Mouse (Mus musculus) neural tube, embryonic 13.5 days (tissue): ENCODE results near the gene Adam19. TPM values are rescaled to one million over a fixed set of nuclear protein-coding genes. Genes with fewer than 3 reads are reported as not detected.

Experiments used
- ATAC-seq: fragments of 200-750 bp; cut with Nextera tagmentation; 2 replicates; pipeline ENCODE4 v1.8.0; 2017; ENCODE audit warnings: low read depth, mild to moderate bottlenecking, moderate TSS enrichment, moderate library complexity
- H3K27ac ChIP-seq: fragments of 300-500 bp; sonication (generic); replicated peaks from 2 replicates; pipeline ENCODE4 v1.5.1; 2015; ENCODE audit warnings: moderate library complexity, mild to moderate bottlenecking, inconsistent platforms
- H3K27me3 ChIP-seq: fragments of 300-500 bp; sonication (generic); 2 replicates; pipeline ENCODE4 v1.6.1; 2015; ENCODE audit warnings: mild to moderate bottlenecking, inconsistent platforms
- H3K36me3 ChIP-seq: fragments of 300-500 bp; sonication (generic); 2 replicates; pipeline ENCODE4 v1.6.1; 2015; ENCODE audit warnings: mild to moderate bottlenecking, inconsistent platforms
- H3K4me1 ChIP-seq: fragments of 300-500 bp; sonication (generic); replicated peaks from 2 replicates; pipeline ENCODE4 v1.6.1; 2015; ENCODE audit warnings: inconsistent platforms
- H3K4me2 ChIP-seq: fragments of 300-500 bp; sonication (generic); 2 replicates; pipeline ENCODE4 v1.6.1; 2015; ENCODE audit warnings: inconsistent platforms, mild to moderate bottlenecking, moderate library complexity
- H3K4me3 ChIP-seq: fragments of 300-500 bp; sonication (generic); 2 replicates; pipeline ENCODE4 v1.5.1; 2015; ENCODE audit warnings: mild to moderate bottlenecking, inconsistent platforms
- H3K9ac ChIP-seq: fragments of 300-500 bp; sonication (generic); 2 replicates; pipeline ENCODE4 v1.6.1; 2015; ENCODE audit warnings: moderate library complexity, mild to moderate bottlenecking, inconsistent platforms
- H3K9me3 ChIP-seq: fragments of 300-500 bp; sonication (generic); 2 replicates; pipeline ENCODE4 v1.6.1; 2016; ENCODE audit warnings: inconsistent platforms
- WGBS: fragments of 180-500 bp; shearing (Covaris S2); methylation state at CpG from one replicate; pipeline ENCODE4 v1.1.7; 2015; 5-methylcytosine and 5-hydroxymethylcytosine counted together
- polyA plus RNA-seq: library from polyadenylated mRNA; unstranded; fragments of >200 nt; fragmentation: Nextera tagmentation; extraction: Ambion mirVana; gene quantifications from 2 replicates; pipeline ENCODE4 v1.2.1, GENCODE M21; 2015

Gene Adam19
- polyA plus RNA-seq, 1 experiment from 2014 or later, result 19.2 TPM

DNA sequence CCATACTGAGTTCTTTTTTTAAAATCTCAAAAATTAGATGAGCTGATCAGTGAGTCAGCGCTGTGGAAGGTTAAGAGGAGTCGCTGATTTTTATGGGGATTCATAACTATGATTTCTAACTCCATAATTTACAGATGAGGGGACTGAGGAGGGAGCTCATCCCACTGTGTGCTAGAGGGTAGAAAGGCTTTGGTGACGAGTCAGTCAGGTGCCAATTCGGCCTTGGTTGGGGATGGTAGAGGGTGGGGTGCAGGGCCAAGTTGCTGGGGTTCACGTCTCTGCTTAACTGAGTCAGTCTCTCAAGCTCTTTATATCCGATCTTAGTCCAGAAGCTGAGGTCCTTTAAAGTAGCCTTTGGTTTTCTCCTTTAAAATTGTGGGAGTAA lies 40.5 kb downstream of the Adam19 start:
- no peak for ATAC-seq
- Histone ChIP-seq H3K9ac (no peak overlapping the region), H3K36me3 (peaks cover 46% of the 10 kb centered on the region), H3K27ac (no peak overlapping the region), H3K27me3 (no peaks in the 10 kb centered on the region), H3K4me2 (no peak overlapping the region), H3K9me3 (no peaks in the 10 kb centered on the region), H3K4me3 (no peak overlapping the region), H3K4me1 (peaks cover 19% of the 10 kb centered on the region)
- WGBS, result 84% methylated on average over 6 of the region's 6 CpGs

- WGBS, result 79% methylated on average over 3 of the region's 3 CpGs
- no peak for ATAC-seq
Measured at GRCm38 (mm10) chr11:46097062-46097461, 41.3 kb downstream of the Adam19 start.

DNA sequence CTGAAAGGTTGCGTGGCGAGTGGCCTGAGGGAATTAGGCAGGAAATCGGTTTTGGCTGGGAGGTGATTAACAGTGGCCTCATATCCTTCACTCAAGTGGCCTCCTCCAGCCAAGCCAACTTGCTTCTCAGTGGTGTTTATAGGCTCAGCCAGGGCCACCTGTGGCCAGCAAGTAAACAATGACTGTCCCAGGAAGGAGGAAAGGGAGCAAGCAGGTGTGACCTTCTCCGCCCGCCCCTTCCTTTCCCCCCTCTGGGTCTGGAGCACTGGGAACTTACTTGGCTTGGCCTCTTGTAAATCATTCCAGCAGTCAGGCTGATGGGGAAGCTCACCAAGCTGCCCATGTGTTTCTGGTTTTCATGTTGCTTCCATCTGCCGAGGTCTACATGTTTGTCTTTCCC lies 46.3 kb downstream of the Adam19 start:
- H3K4me3 ChIP-seq, result no peak overlapping the region
- H3K27me3 ChIP-seq, result no peaks in the 10 kb centered on the region
- no peaks in the 10 kb centered on the region for H3K9me3 ChIP-seq
- peaks cover 50% of the 10 kb centered on the region for H3K36me3 ChIP-seq
- WGBS, result 78% methylated on average over 6 of the region's 6 CpGs
- no peak overlapping the region for H3K9ac ChIP-seq
- H3K27ac ChIP-seq, result no peak overlapping the region
- peaks cover 3% of the 10 kb centered on the region; the same call in 1 of the 2 replicates for H3K4me1 ChIP-seq
- no peak overlapping the region for H3K4me2 ChIP-seq
- ATAC-seq, result no peak

More at GRCm38 (mm10) chr11:46097062-46097461, 41.3 kb downstream of the Adam19 start:
- Histone ChIP-seq H3K27ac (no peak overlapping the region), H3K27me3 (no peaks in the 10 kb centered on the region), H3K36me3 (peaks cover 54% of the 10 kb centered on the region), H3K4me1 (peaks cover 11% of the 10 kb centered on the region), H3K9me3 (no peaks in the 10 kb centered on the region), H3K9ac (no peak overlapping the region), H3K4me3 (no peak overlapping the region), H3K4me2 (no peak overlapping the region)

- peaks cover 12% of the 10 kb centered on the region; the same call in 1 of the 2 replicates for H3K4me1 ChIP-seq
- no peak for ATAC-seq
- WGBS, result 80% methylated on average over 1 of the region's 1 CpGs
- H3K27ac ChIP-seq, result no peak overlapping the region
- no peak overlapping the region for H3K4me2 ChIP-seq
- no peak overlapping the region for H3K9ac ChIP-seq
- H3K27me3 ChIP-seq, result no peaks in the 10 kb centered on the region
- no peak overlapping the region for H3K4me3 ChIP-seq
- H3K36me3 ChIP-seq, result peaks cover 21% of the 10 kb centered on the region
- H3K9me3 ChIP-seq, result no peaks in the 10 kb centered on the region
Measured at GRCm38 (mm10) chr11:46107046-46107445, 51.3 kb downstream of the Adam19 start.

DNA sequence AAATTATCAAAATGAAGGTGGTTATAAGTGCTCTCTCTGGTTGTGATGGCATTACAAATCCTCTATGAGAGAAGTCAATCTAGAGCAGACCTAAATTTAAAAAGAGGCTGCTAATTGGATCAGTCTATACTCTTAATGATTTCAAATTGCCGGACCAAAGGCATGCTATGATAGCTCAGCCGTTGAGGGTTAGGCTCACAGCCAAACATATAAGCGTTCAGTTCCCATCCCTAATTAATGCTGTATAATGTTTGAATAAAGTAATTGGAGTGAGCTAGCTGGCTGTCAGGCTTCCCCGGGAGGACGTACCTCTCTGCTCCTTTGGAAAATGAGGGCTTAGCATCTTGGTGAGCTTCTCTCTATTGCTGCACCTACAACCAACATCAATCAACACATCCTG lies 53.4 kb downstream of the Adam19 start:
- H3K4me3 ChIP-seq, result no peak overlapping the region
- H3K27ac ChIP-seq, result no peak overlapping the region
- no peaks in the 10 kb centered on the region for H3K27me3 ChIP-seq
- 64% methylated on average over 5 of the region's 5 CpGs for WGBS
- H3K36me3 ChIP-seq, result peaks cover 23% of the 10 kb centered on the region
- peaks cover 12% of the 10 kb centered on the region; the same call in 1 of the 2 replicates for H3K4me1 ChIP-seq
- no peak overlapping the region for H3K9ac ChIP-seq
- no peaks in the 10 kb centered on the region for H3K9me3 ChIP-seq
- no peak overlapping the region for H3K4me2 ChIP-seq
- no peak for ATAC-seq

- Histone ChIP-seq H3K27ac (no peak overlapping the region), H3K4me2 (no peak overlapping the region), H3K9me3 (no peaks in the 10 kb centered on the region), H3K9ac (no peak overlapping the region), H3K36me3 (peaks cover 29% of the 10 kb centered on the region), H3K4me3 (no peak overlapping the region), H3K27me3 (no peaks in the 10 kb centered on the region), H3K4me1 (peaks cover 12% of the 10 kb centered on the region; the same call in 1 of the 2 replicates)
- ATAC-seq, result no peak
- 77% methylated on average over 8 of the region's 8 CpGs for WGBS
Measured at GRCm38 (mm10) chr11:46110156-46110944, 54.6 kb downstream of the Adam19 start.

GRCm38 (mm10) chr11:46110945-46111287 lies 55.1 kb downstream of the Adam19 start:
- Histone ChIP-seq H3K27me3 (no peaks in the 10 kb centered on the region), H3K4me2 (no peak overlapping the region), H3K27ac (no peak overlapping the region), H3K36me3 (peaks cover 33% of the 10 kb centered on the region), H3K9me3 (no peaks in the 10 kb centered on the region), H3K9ac (no peak overlapping the region), H3K4me1 (peaks cover 12% of the 10 kb centered on the region; the same call in 1 of the 2 replicates), H3K4me3 (no peak overlapping the region)
- WGBS, result 85% methylated on average over 1 of the region's 1 CpGs
- ATAC-seq, result no peak

GRCm38 (mm10) chr11:46113211-46113610 lies 57.4 kb downstream of the Adam19 start:
- H3K27me3 ChIP-seq, result no peaks in the 10 kb centered on the region
- no peak overlapping the region for H3K27ac ChIP-seq
- peaks cover 12% of the 10 kb centered on the region; the same call in 1 of the 2 replicates for H3K4me1 ChIP-seq
- H3K9ac ChIP-seq, result no peak overlapping the region
- 88% methylated on average over 3 of the region's 3 CpGs for WGBS
- H3K4me3 ChIP-seq, result no peak overlapping the region
- peaks cover 44% of the 10 kb centered on the region for H3K36me3 ChIP-seq
- H3K9me3 ChIP-seq, result no peaks in the 10 kb centered on the region
- ATAC-seq, result no peak
- H3K4me2 ChIP-seq, result no peak overlapping the region

DNA sequence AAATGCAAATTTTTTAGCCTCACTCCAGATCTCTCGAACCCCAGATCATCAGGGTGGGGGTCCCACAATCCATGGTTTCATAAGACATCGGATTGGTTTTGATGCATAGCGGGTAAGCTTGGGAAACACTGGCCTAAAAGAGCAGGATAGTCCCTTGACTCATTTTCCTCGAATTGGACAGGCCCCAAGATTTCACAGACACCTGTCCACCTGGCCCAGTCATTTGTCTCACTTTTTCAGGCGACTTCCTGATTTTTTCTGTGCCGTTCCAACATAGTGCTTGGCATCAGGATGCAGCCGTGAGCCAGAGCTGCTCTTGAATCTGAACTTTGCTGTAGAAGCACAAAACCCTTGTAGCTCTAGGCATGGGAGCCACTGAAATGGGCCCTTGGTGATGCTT lies 58.4 kb downstream of the Adam19 start:
- H3K9ac ChIP-seq, result no peak overlapping the region
- WGBS, result 93% methylated on average over 7 of the region's 7 CpGs

GRCm38 (mm10) chr11:46115011-46115410 lies 59.2 kb downstream of the Adam19 start:
- Histone ChIP-seq H3K27me3 (no peaks in the 10 kb centered on the region), H3K4me2 (no peak overlapping the region), H3K27ac (no peak overlapping the region), H3K4me1 (peaks cover 6% of the 10 kb centered on the region; the same call in 1 of the 2 replicates), H3K4me3 (no peak overlapping the region), H3K9me3 (no peaks in the 10 kb centered on the region), H3K9ac (no peak overlapping the region), H3K36me3 (peaks cover 60% of the 10 kb centered on the region)
- WGBS, result 71% methylated on average over 4 of the region's 4 CpGs
- no peak for ATAC-seq

More for the DNA sequence above, 58.4 kb downstream of the Adam19 start:
- Histone ChIP-seq H3K4me2 (no peak overlapping the region), H3K36me3 (peaks cover 53% of the 10 kb centered on the region), H3K4me3 (no peak overlapping the region), H3K27ac (no peak overlapping the region), H3K4me1 (peaks cover 10% of the 10 kb centered on the region; the same call in 1 of the 2 replicates), H3K27me3 (no peaks in the 10 kb centered on the region), H3K9me3 (no peaks in the 10 kb centered on the region)
- ATAC-seq, result no peak

GRCm38 (mm10) chr11:46115411-46116173 lies 59.8 kb downstream of the Adam19 start:
- no peaks in the 10 kb centered on the region for H3K27me3 ChIP-seq
- peaks cover 6% of the 10 kb centered on the region; the same call in 1 of the 2 replicates for H3K4me1 ChIP-seq
- no peaks in the 10 kb centered on the region for H3K9me3 ChIP-seq
- H3K27ac ChIP-seq, result no peak overlapping the region; the same call in 1 of the 2 replicates
- peaks cover 65% of the 10 kb centered on the region for H3K36me3 ChIP-seq
- no peak overlapping the region for H3K4me2 ChIP-seq
- no peak for ATAC-seq
- no peak overlapping the region for H3K9ac ChIP-seq
- WGBS, result 74% methylated on average over 9 of the region's 9 CpGs
- H3K4me3 ChIP-seq, result no peak overlapping the region

- H3K36me3 ChIP-seq, result peaks cover 74% of the 10 kb centered on the region
- no peak overlapping the region; the same call in 1 of the 2 replicates for H3K27ac ChIP-seq
- H3K4me1 ChIP-seq, result peaks cover 6% of the 10 kb centered on the region; the same call in 1 of the 2 replicates
- H3K4me3 ChIP-seq, result no peak overlapping the region
- no peak for ATAC-seq
- H3K9ac ChIP-seq, result no peak overlapping the region
- H3K4me2 ChIP-seq, result no peak overlapping the region
- 88% methylated on average over 2 of the region's 2 CpGs for WGBS
- H3K9me3 ChIP-seq, result no peaks in the 10 kb centered on the region
- no peaks in the 10 kb centered on the region for H3K27me3 ChIP-seq
Measured at GRCm38 (mm10) chr11:46116510-46116909, 60.7 kb downstream of the Adam19 start.
